Mouse (Mus musculus): ENCODE data around the gene Mtmr14.

Mtmr14 gene

GRCm38 (mm10) chr6:113276846-113277245 is 39.2 kb downstream of the Mtmr14 start:
- DNase-seq (ENCODE audit: low read depth, low spot score), result no peak

- DNase-seq (ENCODE audit: low read depth, low spot score), result no peak
These were observed 44.0 kb downstream of the Mtmr14 start for GRCm38 (mm10) chr6:113281676-113282075.

- no peak for DNase-seq (ENCODE audit: low read depth, low spot score)
These were observed 44.6 kb downstream of the Mtmr14 start, which contains the start of gene Cpne9 for GRCm38 (mm10) chr6:113282101-113282802. TSS of gene Cpne9 (plus strand) at chr6:113282307.

GRCm38 (mm10) chr6:113282969-113283368 is 45.3 kb downstream of the Mtmr14 start:
- DNase-seq (ENCODE audit: low read depth, low spot score), result no peak

GRCm38 (mm10) chr6:113283500-113283899 is 45.9 kb downstream of the Mtmr14 start:
- DNase-seq (ENCODE audit: low read depth, low spot score), result no peak

GRCm38 (mm10) chr6:113284931-113285330 is 47.3 kb downstream of the Mtmr14 start:
- DNase-seq (ENCODE audit: low read depth, low spot score), result no peak

- DNase-seq (ENCODE audit: low read depth, low spot score), result no peak
These were observed 48.7 kb downstream of the Mtmr14 start for GRCm38 (mm10) chr6:113286316-113286715.

- DNase-seq (ENCODE audit: low read depth, low spot score), result no peak
These were observed 49.6 kb downstream of the Mtmr14 start for GRCm38 (mm10) chr6:113287236-113287635.

- DNase-seq (ENCODE audit: low read depth, low spot score), result no peak
These were observed 51.7 kb downstream of the Mtmr14 start for GRCm38 (mm10) chr6:113289346-113289745.

GRCm38 (mm10) chr6:113290346-113290745 is 52.7 kb downstream of the Mtmr14 start:
- DNase-seq (ENCODE audit: low read depth, low spot score), result no peak

- DNase-seq (ENCODE audit: low read depth, low spot score), result no peak
These were observed 55.3 kb downstream of the Mtmr14 start for GRCm38 (mm10) chr6:113292938-113293337.

- DNase-seq (ENCODE audit: low read depth, low spot score), result no peak
These were observed 58.4 kb downstream of the Mtmr14 start for GRCm38 (mm10) chr6:113296046-113296445.

GRCm38 (mm10) chr6:113296639-113297038 is 59.0 kb downstream of the Mtmr14 start:
- no peak for DNase-seq (ENCODE audit: low read depth, low spot score)

- no peak for DNase-seq (ENCODE audit: low read depth, low spot score)
These were observed 63.7 kb downstream of the Mtmr14 start for GRCm38 (mm10) chr6:113301350-113301749.

GRCm38 (mm10) chr6:113302258-113302657 is 64.6 kb downstream of the Mtmr14 start:
- no peak for DNase-seq (ENCODE audit: low read depth, low spot score)

GRCm38 (mm10) chr6:113306322-113306985 is 68.8 kb downstream of the Mtmr14 start:
- DNase-seq (ENCODE audit: low read depth, low spot score), result peak; percentile 98

GRCm38 (mm10) chr6:113306986-113307349 is 69.3 kb downstream of the Mtmr14 start, which contains the start of gene Brpf1:
TSS of gene Brpf1 (plus strand) at chr6:113307137.
- no peak for DNase-seq (ENCODE audit: low read depth, low spot score)

- DNase-seq (ENCODE audit: low read depth, low spot score), result peak; percentile 36
These were observed 70.0 kb downstream of the Mtmr14 start for GRCm38 (mm10) chr6:113307481-113308121.

- peak; percentile 13 for DNase-seq (ENCODE audit: low read depth, low spot score)
These were observed 70.5 kb downstream of the Mtmr14 start for GRCm38 (mm10) chr6:113308141-113308540.

GRCm38 (mm10) chr6:113315972-113316371 is 78.3 kb downstream of the Mtmr14 start:
- DNase-seq (ENCODE audit: low read depth, low spot score), result no peak

- peak; percentile 97 for DNase-seq (ENCODE audit: low read depth, low spot score)
These were observed 89.1 kb downstream of the Mtmr14 start, which contains the start of gene Ogg1 for GRCm38 (mm10) chr6:113326533-113327315. TSS of gene Ogg1 (plus strand) at chr6:113326972.

GRCm38 (mm10) chr6:113329396-113329795 is 91.8 kb downstream of the Mtmr14 start:
- no peak for DNase-seq (ENCODE audit: low read depth, low spot score)
